Mouse (Mus musculus): Measurements from ENCODE around the gene Clec5a. TPM values are rescaled to one million over a fixed set of nuclear protein-coding genes. Genes with fewer than 3 reads are reported as not detected.

Clec5a gene
- polyA plus RNA-seq (2012; rRNA removed) = 0.06 and 0.11 TPM in 2 replicates

- Histone ChIP-seq H3K4me3 (ENCODE audit: low read depth, low read length) (no peak within 1 kb of the TSS), H3K36me3 (ENCODE audit: control insufficient read depth, insufficient read depth, low read length) (no peaks in the 10 kb centered on the region), H3K4me1 (ENCODE audit: control insufficient read depth, insufficient read depth, insufficient read length, low read length) (no peaks in the 10 kb centered on the region), H3K27me3 (ENCODE audit: control insufficient read depth, insufficient read depth, low read length) (no peaks in the 10 kb centered on the region), H3K27ac (ENCODE audit: insufficient read depth, low read depth, low read length) (no peak within 1 kb of the TSS)
- 67% methylated on average over 5 of the region's 5 CpGs for WGBS
- TF ChIP-seq POLR2A (IDR thresholded peaks at IDR 0.05; ENCODE audit: low read depth, low read length) (no peak), CTCF (IDR thresholded peaks at IDR 0.05; ENCODE audit: extremely low read depth, insufficient read length, insufficient replicate concordance, low read depth, low read length) (no peak)
These were observed at the start of gene Clec5a for GRCm38 (mm10) chr6:40585645-40586044. TSS of gene Clec5a (minus strand) at chr6:40585821.

GRCm38 (mm10) chr6:40634640-40635071 lies 49.0 kb upstream of the Clec5a start:
- WGBS = 20% methylated on average over 1 of the region's 1 CpGs
- peak overlapping the region; percentile 94 for H3K27ac ChIP-seq (ENCODE audit: insufficient read depth, low read depth, low read length)

GRCm38 (mm10) chr6:40628406-40629000 lies 42.9 kb upstream of the Clec5a start, which contains the start of gene Mgam:
TSS of gene Mgam (plus strand) at chr6:40628831.
- peak within 1 kb of the TSS; percentile 96 for H3K27ac ChIP-seq (ENCODE audit: insufficient read depth, low read depth, low read length)
- no peak for TF ChIP-seq CTCF (IDR thresholded peaks at IDR 0.05; ENCODE audit: extremely low read depth, insufficient read length, insufficient replicate concordance, low read depth, low read length)
- no peak for TF ChIP-seq POLR2A (IDR thresholded peaks at IDR 0.05; ENCODE audit: low read depth, low read length)

More at GRCm38 (mm10) chr6:40634640-40635071, 49.0 kb upstream of the Clec5a start:
- no peaks in the 10 kb centered on the region for H3K27me3 ChIP-seq (ENCODE audit: control insufficient read depth, insufficient read depth, low read length)
- H3K4me1 ChIP-seq (ENCODE audit: control insufficient read depth, insufficient read depth, insufficient read length, low read length) = peaks cover 2% of the 10 kb centered on the region; the same call in 1 of the 2 replicates
- H3K36me3 ChIP-seq (ENCODE audit: control insufficient read depth, insufficient read depth, low read length) = peaks cover 23% of the 10 kb centered on the region
- no peak overlapping the region; the same call in 1 of the 2 replicates for H3K4me3 ChIP-seq (ENCODE audit: low read depth, low read length)
- no peak for TF ChIP-seq POLR2A (IDR thresholded peaks at IDR 0.05; ENCODE audit: low read depth, low read length)
- no peak for TF ChIP-seq CTCF (IDR thresholded peaks at IDR 0.05; ENCODE audit: extremely low read depth, insufficient read length, insufficient replicate concordance, low read depth, low read length)

GRCm38 (mm10) chr6:40626111-40626510 lies 40.5 kb upstream of the Clec5a start:
- WGBS = 10% methylated on average over 1 of the region's 1 CpGs
- peaks cover 3% of the 10 kb centered on the region for H3K36me3 ChIP-seq (ENCODE audit: control insufficient read depth, insufficient read depth, low read length)
- peak overlapping the region; percentile 95 for H3K27ac ChIP-seq (ENCODE audit: insufficient read depth, low read depth, low read length)
- H3K27me3 ChIP-seq (ENCODE audit: control insufficient read depth, insufficient read depth, low read length) = no peaks in the 10 kb centered on the region
- no peak overlapping the region for H3K4me3 ChIP-seq (ENCODE audit: low read depth, low read length)
- peaks cover 18% of the 10 kb centered on the region; the same call in 1 of the 2 replicates for H3K4me1 ChIP-seq (ENCODE audit: control insufficient read depth, insufficient read depth, insufficient read length, low read length)
- TF ChIP-seq POLR2A (IDR thresholded peaks at IDR 0.05; ENCODE audit: low read depth, low read length) (no peak), CTCF (IDR thresholded peaks at IDR 0.05; ENCODE audit: extremely low read depth, insufficient read length, insufficient replicate concordance, low read depth, low read length) (no peak)

More at GRCm38 (mm10) chr6:40628406-40629000, 42.9 kb upstream of the Clec5a start, which contains the start of gene Mgam:
- Histone ChIP-seq H3K4me1 (ENCODE audit: control insufficient read depth, insufficient read depth, insufficient read length, low read length) (peaks cover 16% of the 10 kb centered on the region; the same call in 1 of the 2 replicates), H3K27me3 (ENCODE audit: control insufficient read depth, insufficient read depth, low read length) (no peaks in the 10 kb centered on the region), H3K4me3 (ENCODE audit: low read depth, low read length) (peak within 1 kb of the TSS; percentile 40; the same call in 1 of the 2 replicates), H3K36me3 (ENCODE audit: control insufficient read depth, insufficient read depth, low read length) (peaks cover 9% of the 10 kb centered on the region)
- 23% methylated on average over 8 of the region's 8 CpGs for WGBS

GRCm38 (mm10) chr6:40617965-40618364 lies 32.3 kb upstream of the Clec5a start:
- no peak overlapping the region for H3K27ac ChIP-seq (ENCODE audit: insufficient read depth, low read depth, low read length)
- WGBS = 2% methylated on average over 2 of the region's 2 CpGs
- H3K4me1 ChIP-seq (ENCODE audit: control insufficient read depth, insufficient read depth, insufficient read length, low read length) = peaks cover 2% of the 10 kb centered on the region; the same call in 1 of the 2 replicates
- TF ChIP-seq POLR2A (IDR thresholded peaks at IDR 0.05; ENCODE audit: low read depth, low read length) = no peak
- peak; percentile 69; the same call in 1 of the 2 replicates for TF ChIP-seq CTCF (IDR thresholded peaks at IDR 0.05; ENCODE audit: extremely low read depth, insufficient read length, insufficient replicate concordance, low read depth, low read length)
- no peak overlapping the region for H3K4me3 ChIP-seq (ENCODE audit: low read depth, low read length)
- H3K27me3 ChIP-seq (ENCODE audit: control insufficient read depth, insufficient read depth, low read length) = no peaks in the 10 kb centered on the region
- H3K36me3 ChIP-seq (ENCODE audit: control insufficient read depth, insufficient read depth, low read length) = no peaks in the 10 kb centered on the region

GRCm38 (mm10) chr6:40613260-40613852 lies 27.7 kb upstream of the Clec5a start, which contains the start of gene Tas2r138:
TSS of gene Tas2r138 (minus strand) at chr6:40613310.
- no peak within 1 kb of the TSS for H3K4me3 ChIP-seq (ENCODE audit: low read depth, low read length)
- WGBS = 70% methylated on average over 4 of the region's 4 CpGs

GRCm38 (mm10) chr6:40610244-40610643 lies 24.6 kb upstream of the Clec5a start:
- no peak overlapping the region for H3K27ac ChIP-seq (ENCODE audit: insufficient read depth, low read depth, low read length)
- WGBS = 61% methylated on average over 8 of the region's 8 CpGs
- no peak for TF ChIP-seq CTCF (IDR thresholded peaks at IDR 0.05; ENCODE audit: extremely low read depth, insufficient read length, insufficient replicate concordance, low read depth, low read length)
- no peak for TF ChIP-seq POLR2A (IDR thresholded peaks at IDR 0.05; ENCODE audit: low read depth, low read length)

More at GRCm38 (mm10) chr6:40613260-40613852, 27.7 kb upstream of the Clec5a start, which contains the start of gene Tas2r138:
- Histone ChIP-seq H3K36me3 (ENCODE audit: control insufficient read depth, insufficient read depth, low read length) (no peaks in the 10 kb centered on the region), H3K4me1 (ENCODE audit: control insufficient read depth, insufficient read depth, insufficient read length, low read length) (no peaks in the 10 kb centered on the region), H3K27me3 (ENCODE audit: control insufficient read depth, insufficient read depth, low read length) (no peaks in the 10 kb centered on the region), H3K27ac (ENCODE audit: insufficient read depth, low read depth, low read length) (no peak within 1 kb of the TSS)
- TF ChIP-seq CTCF (IDR thresholded peaks at IDR 0.05; ENCODE audit: extremely low read depth, insufficient read length, insufficient replicate concordance, low read depth, low read length) (no peak), POLR2A (IDR thresholded peaks at IDR 0.05; ENCODE audit: low read depth, low read length) (no peak)

More at GRCm38 (mm10) chr6:40610244-40610643, 24.6 kb upstream of the Clec5a start:
- no peaks in the 10 kb centered on the region for H3K4me1 ChIP-seq (ENCODE audit: control insufficient read depth, insufficient read depth, insufficient read length, low read length)
- H3K4me3 ChIP-seq (ENCODE audit: low read depth, low read length) = no peak overlapping the region
- H3K27me3 ChIP-seq (ENCODE audit: control insufficient read depth, insufficient read depth, low read length) = no peaks in the 10 kb centered on the region
- H3K36me3 ChIP-seq (ENCODE audit: control insufficient read depth, insufficient read depth, low read length) = no peaks in the 10 kb centered on the region

All from small intestine, adult 2 months (tissue).